Mouse (Mus musculus): ENCODE measurements around the gene Egfl7. TPM values are rescaled to one million over a fixed set of nuclear protein-coding genes. Genes with fewer than 3 reads are reported as not detected.
A peak's percentile ranks its signal among the peaks of the same experiment; 100 is the strongest.

The Egfl7 gene
- polyA plus RNA-seq, 1 experiment from 2014 or later: 75.7 TPM

DNA sequence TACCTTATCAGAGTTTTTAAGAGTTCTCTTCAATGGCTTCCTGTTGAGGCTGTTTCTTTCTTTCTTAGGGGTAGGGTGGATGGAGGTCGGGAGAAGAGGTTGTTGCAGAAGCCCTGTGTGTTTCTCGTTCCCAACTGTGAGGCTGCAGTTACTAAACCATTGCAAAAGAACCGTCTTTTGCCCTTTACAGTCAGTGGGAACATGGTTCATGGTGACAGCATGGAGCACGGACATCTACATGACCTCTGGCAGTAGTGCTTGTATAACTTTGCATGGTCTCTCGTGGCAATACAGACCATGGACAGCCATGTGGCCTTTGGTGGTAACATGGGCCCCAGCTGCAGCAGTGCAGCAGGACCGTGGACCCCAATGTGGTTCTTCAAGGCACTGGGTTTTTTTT is 37.5 kb downstream of the Egfl7 start:
- Histone ChIP-seq H3K27ac (ENCODE audit: low read depth, low read length) (no peak overlapping the region), H3K27me3 (ENCODE audit: control insufficient read depth, insufficient read depth, low read length) (no peaks in the 10 kb centered on the region), H3K4me3 (ENCODE audit: low read depth, low read length) (no peak overlapping the region), H3K9me3 (ENCODE audit: control insufficient read depth, low read length) (no peaks in the 10 kb centered on the region), H3K4me2 (ENCODE audit: low read depth) (no peak overlapping the region), H3K9ac (ENCODE audit: low read length) (no peak overlapping the region), H3K4me1 (ENCODE audit: control insufficient read depth, insufficient read depth, low read length) (no peaks in the 10 kb centered on the region), H3K36me3 (ENCODE audit: control insufficient read depth, insufficient read depth, low read length) (no peaks in the 10 kb centered on the region)
- ATAC-seq (ENCODE audit: insufficient read depth, low FRiP score, low TSS enrichment): no peak
- DNase-seq (ENCODE audit: low spot score): no peak
- 79% methylated on average over 6 of the region's 6 CpGs for WGBS

DNA sequence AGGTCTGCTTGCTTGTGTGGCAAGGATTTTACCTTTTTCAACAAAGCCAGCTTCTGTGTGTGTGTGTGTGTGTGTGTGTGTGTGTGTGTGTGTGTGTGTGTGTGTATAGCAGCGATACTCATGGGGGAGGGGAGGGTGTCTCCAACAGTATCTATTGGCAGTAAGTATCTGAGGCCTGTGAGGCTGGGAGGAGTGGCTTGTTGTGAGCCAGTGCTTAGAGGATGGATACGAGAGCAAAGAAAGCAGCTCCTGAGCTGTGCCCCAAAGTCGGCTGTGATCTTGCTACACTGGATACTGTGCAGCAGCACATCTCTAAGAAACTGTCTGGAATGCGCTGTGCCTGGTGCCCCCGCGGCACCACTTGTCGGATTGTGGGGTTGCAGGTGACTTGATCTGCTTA is 38.1 kb downstream of the Egfl7 start:
- WGBS: 66% methylated on average over 7 of the region's 7 CpGs
- H3K4me3 ChIP-seq (ENCODE audit: low read depth, low read length): no peak overlapping the region
- ATAC-seq (ENCODE audit: insufficient read depth, low FRiP score, low TSS enrichment): no peak
- H3K9me3 ChIP-seq (ENCODE audit: control insufficient read depth, low read length): no peaks in the 10 kb centered on the region
- no peak overlapping the region for H3K4me2 ChIP-seq (ENCODE audit: low read depth)
- H3K27me3 ChIP-seq (ENCODE audit: control insufficient read depth, insufficient read depth, low read length): no peaks in the 10 kb centered on the region
- H3K27ac ChIP-seq (ENCODE audit: low read depth, low read length): no peak overlapping the region
- H3K4me1 ChIP-seq (ENCODE audit: control insufficient read depth, insufficient read depth, low read length): no peaks in the 10 kb centered on the region
- H3K36me3 ChIP-seq (ENCODE audit: control insufficient read depth, insufficient read depth, low read length): no peaks in the 10 kb centered on the region
- no peak for DNase-seq (ENCODE audit: low spot score)
- H3K9ac ChIP-seq (ENCODE audit: low read length): no peak overlapping the region

DNA sequence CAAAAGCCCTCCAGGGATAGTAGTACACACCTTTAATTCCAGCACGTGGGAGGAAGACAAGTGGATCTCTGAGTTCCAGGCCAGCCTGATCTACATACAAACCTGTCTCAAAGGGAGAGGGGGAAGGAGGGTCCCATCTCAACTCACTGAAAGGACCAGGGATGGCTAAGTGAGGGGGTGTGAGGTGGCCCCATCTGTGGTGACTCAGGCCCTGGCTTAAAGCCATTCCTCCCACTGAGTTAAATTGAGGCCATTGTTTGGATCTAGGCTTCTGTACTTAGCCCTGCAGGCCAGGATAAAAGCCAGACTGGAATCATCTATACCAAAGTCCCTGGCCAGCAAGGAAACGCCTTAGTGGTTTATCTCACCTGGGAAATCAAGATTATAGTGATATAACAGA is 41.4 kb downstream of the Egfl7 start:
- Histone ChIP-seq H3K27me3 (ENCODE audit: control insufficient read depth, insufficient read depth, low read length) (no peaks in the 10 kb centered on the region), H3K4me3 (ENCODE audit: low read depth, low read length) (no peak overlapping the region), H3K9me3 (ENCODE audit: control insufficient read depth, low read length) (no peaks in the 10 kb centered on the region), H3K9ac (ENCODE audit: low read length) (no peak overlapping the region), H3K36me3 (ENCODE audit: control insufficient read depth, insufficient read depth, low read length) (no peaks in the 10 kb centered on the region), H3K4me1 (ENCODE audit: control insufficient read depth, insufficient read depth, low read length) (no peaks in the 10 kb centered on the region), H3K27ac (ENCODE audit: low read depth, low read length) (no peak overlapping the region), H3K4me2 (ENCODE audit: low read depth) (no peak overlapping the region)
- 55% methylated on average over 2 of the region's 2 CpGs for WGBS
- DNase-seq (ENCODE audit: low spot score): no peak
- no peak for ATAC-seq (ENCODE audit: insufficient read depth, low FRiP score, low TSS enrichment)

DNA sequence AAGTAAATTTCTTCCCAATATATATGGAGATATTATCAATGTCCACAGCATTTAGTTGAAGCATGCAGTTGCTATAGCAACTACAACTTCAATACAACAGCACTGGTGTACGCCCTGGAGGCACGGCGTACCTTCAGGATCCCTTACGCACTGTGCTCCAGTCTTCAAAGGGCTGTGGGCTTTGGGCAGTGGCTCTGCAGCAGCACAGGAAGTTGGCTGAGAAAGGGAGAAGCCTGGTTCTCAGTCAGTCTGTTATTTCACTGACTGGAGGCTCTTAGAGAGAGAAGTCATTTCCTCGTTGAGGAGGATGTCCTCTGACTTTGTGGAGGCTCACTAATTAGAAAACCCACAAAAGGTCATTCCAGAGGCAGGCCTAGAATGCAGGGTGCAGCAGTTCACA is 43.2 kb downstream of the Egfl7 start:
- no peak overlapping the region for H3K4me3 ChIP-seq (ENCODE audit: low read depth, low read length)
- H3K27ac ChIP-seq (ENCODE audit: low read depth, low read length): no peak overlapping the region
- H3K27me3 ChIP-seq (ENCODE audit: control insufficient read depth, insufficient read depth, low read length): no peaks in the 10 kb centered on the region
- DNase-seq (ENCODE audit: low spot score): no peak
- H3K4me2 ChIP-seq (ENCODE audit: low read depth): no peak overlapping the region
- WGBS: 71% methylated on average over 5 of the region's 5 CpGs
- H3K36me3 ChIP-seq (ENCODE audit: control insufficient read depth, insufficient read depth, low read length): no peaks in the 10 kb centered on the region
- H3K9me3 ChIP-seq (ENCODE audit: control insufficient read depth, low read length): no peaks in the 10 kb centered on the region
- no peaks in the 10 kb centered on the region for H3K4me1 ChIP-seq (ENCODE audit: control insufficient read depth, insufficient read depth, low read length)
- H3K9ac ChIP-seq (ENCODE audit: low read length): no peak overlapping the region
- ATAC-seq (ENCODE audit: insufficient read depth, low FRiP score, low TSS enrichment): no peak

DNA sequence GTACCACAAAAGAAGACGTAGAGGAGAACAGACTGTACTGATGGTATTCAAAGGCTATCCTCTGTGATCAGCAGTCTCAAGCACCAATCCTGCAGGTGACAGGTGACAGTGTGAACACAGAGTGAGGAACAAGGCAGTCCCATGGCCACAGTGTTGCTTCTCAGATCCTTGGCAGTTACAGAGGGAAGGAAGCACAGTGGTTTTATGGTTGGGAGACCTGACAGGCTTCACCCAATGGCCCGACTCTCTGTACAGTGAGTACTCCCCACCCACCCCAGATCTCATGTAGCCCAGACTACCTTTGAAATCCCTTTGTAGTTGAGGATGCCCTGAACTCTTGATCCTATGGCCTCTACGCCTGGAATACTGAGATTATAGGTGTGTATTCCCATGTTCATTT is 45.6 kb downstream of the Egfl7 start:
- Histone ChIP-seq H3K36me3 (ENCODE audit: control insufficient read depth, insufficient read depth, low read length) (no peaks in the 10 kb centered on the region), H3K4me1 (ENCODE audit: control insufficient read depth, insufficient read depth, low read length) (peaks cover 16% of the 10 kb centered on the region), H3K9me3 (ENCODE audit: control insufficient read depth, low read length) (no peaks in the 10 kb centered on the region), H3K27me3 (ENCODE audit: control insufficient read depth, insufficient read depth, low read length) (no peaks in the 10 kb centered on the region), H3K27ac (ENCODE audit: low read depth, low read length) (no peak overlapping the region), H3K4me3 (ENCODE audit: low read depth, low read length) (no peak overlapping the region), H3K4me2 (ENCODE audit: low read depth) (no peak overlapping the region), H3K9ac (ENCODE audit: low read length) (no peak overlapping the region)
- DNase-seq (ENCODE audit: low spot score) (no peak), ATAC-seq (ENCODE audit: insufficient read depth, low FRiP score, low TSS enrichment) (no peak)
- WGBS: 89% methylated on average over 3 of the region's 3 CpGs

DNA sequence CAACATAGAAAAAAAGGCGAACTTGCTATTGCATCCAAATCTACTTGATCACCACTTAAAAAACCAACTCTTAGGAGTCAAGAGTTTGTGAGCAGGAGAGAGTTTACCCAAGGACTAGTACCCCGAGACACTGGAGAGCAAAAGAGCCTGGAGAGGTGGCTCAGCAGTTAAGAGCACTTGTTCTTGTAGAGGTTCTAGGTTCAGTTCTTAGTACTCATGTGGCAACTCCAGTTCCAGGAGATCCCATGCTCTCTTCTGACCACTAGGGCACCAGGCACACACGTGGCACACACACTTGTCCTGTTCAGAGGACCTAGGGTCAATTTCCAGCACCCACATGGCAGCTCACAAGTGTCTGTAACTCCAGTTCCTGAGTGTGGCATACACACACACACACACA is 46.3 kb downstream of the Egfl7 start:
- no peaks in the 10 kb centered on the region for H3K9me3 ChIP-seq (ENCODE audit: control insufficient read depth, low read length)
- no peaks in the 10 kb centered on the region for H3K27me3 ChIP-seq (ENCODE audit: control insufficient read depth, insufficient read depth, low read length)
- no peak overlapping the region for H3K4me2 ChIP-seq (ENCODE audit: low read depth)
- H3K4me1 ChIP-seq (ENCODE audit: control insufficient read depth, insufficient read depth, low read length): peaks cover 20% of the 10 kb centered on the region
- ATAC-seq (ENCODE audit: insufficient read depth, low FRiP score, low TSS enrichment) (no peak), DNase-seq (ENCODE audit: low spot score) (no peak)
- no peak overlapping the region for H3K4me3 ChIP-seq (ENCODE audit: low read depth, low read length)
- WGBS: 67% methylated on average over 3 of the region's 3 CpGs
- H3K9ac ChIP-seq (ENCODE audit: low read length): no peak overlapping the region
- no peak overlapping the region for H3K27ac ChIP-seq (ENCODE audit: low read depth, low read length)
- no peaks in the 10 kb centered on the region for H3K36me3 ChIP-seq (ENCODE audit: control insufficient read depth, insufficient read depth, low read length)

DNA sequence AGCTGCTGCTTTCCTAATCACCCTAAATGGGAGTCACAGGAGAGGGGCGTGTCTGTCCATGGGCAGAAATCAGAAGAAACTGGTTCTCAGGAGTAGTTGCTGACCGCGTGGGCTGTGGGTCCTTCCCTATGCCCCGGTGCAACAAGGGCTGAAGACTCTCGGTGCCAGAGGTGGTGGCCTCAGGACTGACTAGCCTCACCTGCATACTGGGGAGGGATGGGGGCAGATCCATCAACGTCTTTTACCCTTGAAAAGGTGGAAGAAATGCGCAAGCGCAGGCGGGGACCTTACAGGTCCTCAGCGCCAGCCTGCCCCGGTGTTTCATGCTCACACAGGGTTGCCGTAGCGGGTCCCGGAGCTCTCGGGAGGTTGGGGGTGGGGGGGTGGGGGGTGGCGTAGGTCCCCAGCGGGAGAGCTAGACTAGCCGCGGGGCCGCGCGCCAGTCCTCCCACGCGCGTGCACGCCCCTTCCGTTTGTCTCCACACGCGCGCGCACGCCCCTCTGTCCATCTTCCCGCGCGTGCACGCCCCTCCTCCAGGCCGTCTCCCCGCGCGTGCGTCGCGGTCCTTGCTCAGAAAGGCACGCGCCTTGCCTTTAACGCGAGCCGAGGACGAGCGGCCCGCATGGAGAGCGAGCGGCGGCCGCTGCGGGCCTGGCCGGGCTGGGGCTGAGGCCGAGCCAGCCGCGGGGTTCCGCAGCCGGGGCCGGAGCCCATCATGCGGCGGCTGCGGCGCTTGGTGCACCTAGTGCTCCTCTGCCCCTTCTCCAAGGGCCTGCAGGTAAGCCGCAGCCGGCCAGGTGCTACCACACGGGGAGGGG is 48.3 kb downstream of the Egfl7 start, which contains the start of gene Fam69b:
TSS of gene Fam69b (plus strand) at position 537 of the 819 bp plus-strand sequence.
- peak within 1 kb of the TSS; percentile 58 for H3K4me3 ChIP-seq (ENCODE audit: low read depth, low read length)
- peak within 1 kb of the TSS; percentile 98 for H3K4me2 ChIP-seq (ENCODE audit: low read depth)
- H3K27ac ChIP-seq (ENCODE audit: low read depth, low read length): peak within 1 kb of the TSS; percentile 44; the same call in 1 of the 2 replicates
- peak within 1 kb of the TSS; percentile 82 for H3K9ac ChIP-seq (ENCODE audit: low read length)
- H3K9me3 ChIP-seq (ENCODE audit: control insufficient read depth, low read length): no peaks in the 10 kb centered on the region
- peaks cover 20% of the 10 kb centered on the region for H3K4me1 ChIP-seq (ENCODE audit: control insufficient read depth, insufficient read depth, low read length)
- WGBS: 1% methylated on average over 51 of the region's 70 CpGs
- no peaks in the 10 kb centered on the region for H3K27me3 ChIP-seq (ENCODE audit: control insufficient read depth, insufficient read depth, low read length)
- ATAC-seq (ENCODE audit: insufficient read depth, low FRiP score, low TSS enrichment) (peak; percentile 62), DNase-seq (ENCODE audit: low spot score) (peak; percentile 88)
- H3K36me3 ChIP-seq (ENCODE audit: control insufficient read depth, insufficient read depth, low read length): no peaks in the 10 kb centered on the region

DNA sequence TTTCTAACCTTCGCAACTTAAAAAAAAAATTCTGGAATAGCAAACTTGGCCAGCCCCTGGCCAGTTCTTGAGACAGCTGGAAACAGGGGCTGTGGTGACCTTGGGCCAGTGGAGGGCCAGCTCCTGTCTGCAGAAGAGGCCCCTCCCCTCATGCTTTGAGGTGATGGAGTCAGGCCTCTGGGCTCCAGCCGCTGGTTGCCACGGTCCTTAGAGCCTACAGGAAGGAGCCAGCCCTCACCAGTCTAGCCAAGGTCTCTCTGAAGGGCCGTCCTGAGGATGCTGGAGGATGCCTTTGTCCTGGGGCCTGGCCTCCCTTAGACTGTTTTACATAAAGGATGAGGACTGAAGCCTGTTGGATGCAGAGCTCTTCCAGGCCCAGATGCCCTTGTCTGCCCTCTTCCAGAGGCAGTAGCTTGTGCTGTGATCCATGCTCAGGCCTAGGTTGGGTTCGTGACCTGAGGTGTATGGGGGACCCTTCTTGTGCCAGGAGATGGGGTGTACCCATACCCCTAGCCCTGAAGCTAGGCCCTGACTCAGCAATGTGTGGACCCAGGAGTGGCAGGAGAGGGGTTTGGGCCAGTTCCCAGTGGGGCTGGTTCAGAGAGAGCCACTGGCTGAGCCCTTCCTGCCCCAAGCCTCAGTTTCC is 49.1 kb downstream of the Egfl7 start:
- H3K4me1 ChIP-seq (ENCODE audit: control insufficient read depth, insufficient read depth, low read length): peaks cover 20% of the 10 kb centered on the region
- DNase-seq (ENCODE audit: low spot score): peak; percentile 54
- peak overlapping the region; percentile 44; the same call in 1 of the 2 replicates for H3K27ac ChIP-seq (ENCODE audit: low read depth, low read length)
- no peaks in the 10 kb centered on the region for H3K27me3 ChIP-seq (ENCODE audit: control insufficient read depth, insufficient read depth, low read length)
- 21% methylated on average over 5 of the region's 5 CpGs for WGBS
- H3K4me3 ChIP-seq (ENCODE audit: low read depth, low read length): peak overlapping the region; percentile 58
- peak overlapping the region; percentile 98 for H3K4me2 ChIP-seq (ENCODE audit: low read depth)
- no peaks in the 10 kb centered on the region for H3K9me3 ChIP-seq (ENCODE audit: control insufficient read depth, low read length)
- peak; percentile 24; the same call in 1 of the 2 replicates for ATAC-seq (ENCODE audit: insufficient read depth, low FRiP score, low TSS enrichment)
- no peaks in the 10 kb centered on the region for H3K36me3 ChIP-seq (ENCODE audit: control insufficient read depth, insufficient read depth, low read length)
- H3K9ac ChIP-seq (ENCODE audit: low read length): peak overlapping the region; percentile 82
